In the genomic region with DNA sequence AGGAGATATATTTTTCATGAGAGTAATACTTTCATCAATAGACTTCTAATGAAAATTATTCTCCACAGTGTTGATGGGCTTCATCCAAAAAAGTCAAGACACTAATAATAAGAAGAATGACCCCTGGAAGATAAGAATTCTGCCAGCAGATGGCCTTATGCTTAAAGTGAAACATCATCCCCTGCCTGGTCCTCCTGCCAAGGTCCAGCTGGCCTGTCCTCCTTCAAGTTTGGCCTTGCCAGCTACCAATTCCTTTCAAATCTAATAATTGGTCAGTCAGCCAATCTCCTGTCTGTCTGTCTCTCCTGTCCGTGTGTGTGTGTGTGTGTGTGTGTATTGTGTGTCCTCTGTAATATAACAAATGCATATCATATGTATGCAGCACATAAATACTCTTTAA, we compare ENCODE assay signal across 19 mouse cellular contexts.
DNase-seq lines count a peak whose midpoint lies in the region; ATAC-seq lines count a peak whose summit lies in the region.
"Had no signal": no experiment of that assay in that cellular context is flagged by ENCODE, and none has a peak within 500 bp of the region (broad histone marks: within the 10 kb centered on the region; RNA-seq: fewer than 3 reads in every experiment).

No protein-coding gene starts in this region.

- intact Hi-C loops in left cerebral cortex, postnatal 4 days (cut with DNase I), result no loop called here
- intact Hi-C loops in left cerebral cortex, postnatal 36 days (cut with DNase I), result no loop called here

- DNase-seq in adrenal gland, adult 2 months, result peak; percentile 60
- DNase-seq in adrenal gland, adult 18-20 months (ENCODE audit: low spot score in 2 of 2), result no peak
- DNase-seq in left cerebral cortex, postnatal 4 days, result peak; percentile 18
- DNase-seq in left cerebral cortex, postnatal 36 days (ENCODE audit: low spot score in 2 of 2), result no peak
- peak; percentile 18 for DNase-seq in MN1 (ENCODE audit: low spot score)
- peak; percentile 56 for DNase-seq in adrenal gland, postnatal 14 days
- no peak for DNase-seq in right cerebral cortex, postnatal 25 days
- DNase-seq: cerebellum, adult 9-11 months; gastrocnemius, postnatal 14 days; heart, postnatal 14 days; kidney, adult 9 months; kidney, postnatal 10 days; right cerebral cortex, adult 18-20 months; thymus, postnatal 14 days had no signal

- no peak for ATAC-seq in frontal cortex, adult (ENCODE audit: low TSS enrichment)
- ATAC-seq: forebrain, embryonic 13.5 days; hindbrain, postnatal 0 days; intestine, embryonic 16.5 days; Patski had no signal

Comparison
In these comparisons a context has a peak if more than half of its experiments do, and no peak if none do; other contexts are left out.
1. DNase-seq: peak in adrenal gland, adult 2 months (single experiment), left cerebral cortex, postnatal 4 days (single experiment), MN1 (single experiment) and adrenal gland, postnatal 14 days (single experiment); none in adrenal gland, adult 18-20 months (0 of 2), left cerebral cortex, postnatal 36 days (0 of 2) and right cerebral cortex, postnatal 25 days (single experiment).